Mouse (Mus musculus) megakaryocyte, embryonic 14.5 days (primary cell): ENCODE results near the gene Gng7.

Experiments
- FLI1 ChIP-seq: IDR thresholded peaks from 2 replicates; pipeline ENCODE4 v1.6.1; 2012; ENCODE audit warnings: low read length, inconsistent platforms, mixed read lengths
- GATA1 ChIP-seq: IDR thresholded peaks from 3 replicates; pipeline ENCODE4 v1.6.1; 2012; ENCODE audit warnings: mixed read lengths, low read length, inconsistent platforms, borderline replicate concordance

- no peak for TF ChIP-seq GATA1
- no peak for TF ChIP-seq FLI1
Observed at GRCm38 (mm10) chr10:80917336-80917778, 97.4 kb downstream of the Gng7 start.
